Comparison of ENCODE assay signal across 8 mouse cellular contexts in the genomic region with DNA sequence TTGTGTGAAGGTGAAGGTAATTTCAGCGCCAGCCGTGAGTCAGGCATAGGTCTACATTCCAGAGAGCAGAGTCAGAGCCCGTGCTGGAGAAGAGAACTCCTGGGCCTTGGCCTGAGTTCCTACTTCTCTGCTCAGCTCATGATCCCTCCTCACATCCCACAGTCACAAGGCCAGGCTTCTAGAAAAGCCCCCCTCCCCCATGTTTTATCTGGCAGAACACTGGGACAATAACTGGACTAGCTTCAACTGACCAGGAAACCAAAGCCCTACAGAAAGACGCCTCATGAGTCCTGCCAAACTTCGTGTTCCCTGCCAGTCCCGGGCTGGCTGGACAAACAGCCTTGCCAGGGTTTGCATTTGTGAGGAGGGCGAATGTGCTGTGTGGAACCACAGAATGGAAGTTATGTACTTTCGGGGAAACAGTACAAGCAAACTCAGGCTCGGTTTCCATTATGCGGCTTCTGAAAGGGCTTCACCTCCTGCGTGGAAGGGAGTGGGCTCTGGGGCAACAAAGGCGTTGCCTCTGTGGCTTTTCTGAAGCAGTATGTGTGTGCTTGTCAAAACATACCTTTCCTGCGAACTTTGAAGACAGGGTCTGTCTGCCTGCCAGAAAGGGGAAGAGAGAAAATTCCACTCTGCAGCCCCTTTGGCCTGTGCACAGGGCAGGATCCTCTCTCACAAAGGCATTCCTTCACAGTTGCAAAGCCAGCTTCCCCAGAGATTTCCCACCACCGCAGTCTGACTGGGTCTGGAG.
DNase-seq lines count a peak whose midpoint lies in the region; ATAC-seq lines count a peak whose summit lies in the region.

No protein-coding gene starts in this region.

- H3K9me3 ChIP-seq in hindbrain, embryonic 13.5 days = no peaks in the 10 kb centered on the region
- H3K9me3 ChIP-seq in midbrain, embryonic 14.5 days (ENCODE audit: control insufficient read depth, low read length) = no peaks in the 10 kb centered on the region

- DNase-seq in CD4-positive helper T cell, adult 2 months (ENCODE audit: low read depth, low spot score) = peak; percentile 13
- DNase-seq in brain, adult 2 months (ENCODE audit: low read depth, low spot score) = peak; percentile 36
- peak; percentile 13 for DNase-seq in gastrocnemius, adult 18-20 months (ENCODE audit: low spot score)
- peak; percentile 54 to 68 for DNase-seq in left cerebral cortex, postnatal 10 days (ENCODE audit: extremely low spot score in 1 of 2, low spot score in 2 of 2)
- peak; percentile 61 for DNase-seq in midbrain, embryonic 14.5 days
- peak; percentile 40 to 58 for DNase-seq in urinary bladder, postnatal 36 days (ENCODE audit: low spot score in 2 of 2)
- no peak for DNase-seq in thymus, postnatal 10 days (ENCODE audit: low spot score in 2 of 2)

- no peak overlapping the region for H3K4me2 ChIP-seq in hindbrain, embryonic 13.5 days
- no peak overlapping the region for H3K4me2 ChIP-seq in midbrain, embryonic 14.5 days (ENCODE audit: low read length)

- intact Hi-C loops in left cerebral cortex, postnatal 10 days (cut with DNase I) = loop anchor here (10.0 kb wide), 1 partner anchor 135 kb away; no protein-coding TSS in a partner anchor

- peaks cover 29% of the 10 kb centered on the region for H3K4me1 ChIP-seq in hindbrain, embryonic 13.5 days (replicated peaks)
- H3K4me1 ChIP-seq in midbrain, embryonic 14.5 days (ENCODE audit: control insufficient read depth, insufficient read depth, low read length) = peaks cover 29% of the 10 kb centered on the region

- 52% methylated on average over 14 of the region's 14 CpGs for WGBS in hindbrain, embryonic 13.5 days
- 47% methylated on average over 14 of the region's 14 CpGs for WGBS in midbrain, embryonic 14.5 days

- peak overlapping the region; percentile 30 for H3K27ac ChIP-seq in hindbrain, embryonic 13.5 days
- peak overlapping the region; percentile 63 for H3K27ac ChIP-seq in midbrain, embryonic 14.5 days (replicated peaks; ENCODE audit: low read depth, low read length)

- H3K9ac ChIP-seq in hindbrain, embryonic 13.5 days = 0 out of 2 replicates have a peak overlapping the region, but pooled peaks have one; percentile 31
- no peak overlapping the region for H3K9ac ChIP-seq in midbrain, embryonic 14.5 days (replicated peaks; ENCODE audit: low read length)

- no peaks in the 10 kb centered on the region for H3K27me3 ChIP-seq in hindbrain, embryonic 13.5 days
- no peaks in the 10 kb centered on the region for H3K27me3 ChIP-seq in midbrain, embryonic 14.5 days (ENCODE audit: control insufficient read depth, insufficient read depth, low read length)

- no peak overlapping the region for H3K4me3 ChIP-seq in hindbrain, embryonic 13.5 days
- no peak overlapping the region for H3K4me3 ChIP-seq in midbrain, embryonic 14.5 days (replicated peaks; ENCODE audit: low read depth, low read length)

- ATAC-seq in hindbrain, embryonic 13.5 days (ENCODE audit: low FRiP score) = peak; percentile 21; the same call in 1 of the 2 replicates
- no peak for ATAC-seq in midbrain, embryonic 14.5 days (ENCODE audit: low FRiP score, low TSS enrichment)

- no peaks in the 10 kb centered on the region for H3K36me3 ChIP-seq in hindbrain, embryonic 13.5 days
- no peaks in the 10 kb centered on the region for H3K36me3 ChIP-seq in midbrain, embryonic 14.5 days (ENCODE audit: control insufficient read depth, insufficient read depth, low read length)

Comparison
In these comparisons a context has a peak if more than half of its experiments do, and no peak if none do; other contexts are left out.
1. DNase-seq: peak in CD4-positive helper T cell, adult 2 months (single experiment), brain, adult 2 months (single experiment), gastrocnemius, adult 18-20 months (single experiment), left cerebral cortex, postnatal 10 days (2 of 2), midbrain, embryonic 14.5 days (single experiment) and urinary bladder, postnatal 36 days (2 of 2); none in thymus, postnatal 10 days (0 of 2).